Mouse (Mus musculus) stomach, embryonic 15.5 days (tissue): ENCODE measurements around the gene Clk3. TPM values are rescaled to one million over a fixed set of nuclear protein-coding genes. Genes with fewer than 3 reads are reported as not detected.

ENCODE experiments used
- ATAC-seq: fragments of 200-750 bp; cut with Nextera tagmentation; 2 replicates; pipeline ENCODE4 v1.8.0; 2017; ENCODE audit warnings: low read depth, moderate number of reproducible peaks, moderate TSS enrichment; ENCODE audit not compliant: insufficient read depth, low FRiP score
- H3K27ac ChIP-seq: fragments of 300-500 bp; sonication (generic); 2 replicates; pipeline ENCODE4 v1.5.1; 2015; ENCODE audit warnings: mild to moderate bottlenecking, inconsistent platforms
- H3K27me3 ChIP-seq: fragments of 300-500 bp; sonication (generic); replicated peaks from 2 replicates; pipeline ENCODE4 v1.6.1; 2015; ENCODE audit warnings: inconsistent platforms
- H3K36me3 ChIP-seq: fragments of 300-500 bp; sonication (generic); 2 replicates; pipeline ENCODE4 v1.6.1; 2015; ENCODE audit warnings: inconsistent platforms
- H3K4me1 ChIP-seq: fragments of 300-500 bp; sonication (generic); 2 replicates; pipeline ENCODE4 v1.6.1; 2015; ENCODE audit warnings: inconsistent platforms
- H3K4me2 ChIP-seq: fragments of 300-500 bp; sonication (generic); 2 replicates; pipeline ENCODE4 v1.6.1; 2015; ENCODE audit warnings: mild to moderate bottlenecking, inconsistent platforms
- H3K4me3 ChIP-seq: fragments of 300-500 bp; sonication (generic); replicated peaks from 2 replicates; pipeline ENCODE4 v1.5.1; 2015; ENCODE audit warnings: inconsistent platforms
- H3K9ac ChIP-seq: fragments of 300-500 bp; sonication (generic); 2 replicates; pipeline ENCODE4 v1.6.1; 2015; ENCODE audit warnings: inconsistent platforms
- H3K9me3 ChIP-seq: fragments of 300-500 bp; sonication (generic); 2 replicates; pipeline ENCODE4 v1.6.1; 2016; ENCODE audit warnings: inconsistent platforms
- WGBS: fragments of 180-500 bp; shearing (Covaris S2); methylation state at CpG from one replicate; pipeline ENCODE4 v1.1.7; 2015; 5-methylcytosine and 5-hydroxymethylcytosine counted together
- polyA plus RNA-seq: library from polyadenylated mRNA; unstranded; fragments of >200 nt; fragmentation: Nextera tagmentation; extraction: Ambion mirVana; gene quantifications from 2 replicates; pipeline ENCODE4 v1.2.1, GENCODE M21; 2015

Clk3 gene
- polyA plus RNA-seq, 1 experiment from 2014 or later: 69.6 TPM

DNA sequence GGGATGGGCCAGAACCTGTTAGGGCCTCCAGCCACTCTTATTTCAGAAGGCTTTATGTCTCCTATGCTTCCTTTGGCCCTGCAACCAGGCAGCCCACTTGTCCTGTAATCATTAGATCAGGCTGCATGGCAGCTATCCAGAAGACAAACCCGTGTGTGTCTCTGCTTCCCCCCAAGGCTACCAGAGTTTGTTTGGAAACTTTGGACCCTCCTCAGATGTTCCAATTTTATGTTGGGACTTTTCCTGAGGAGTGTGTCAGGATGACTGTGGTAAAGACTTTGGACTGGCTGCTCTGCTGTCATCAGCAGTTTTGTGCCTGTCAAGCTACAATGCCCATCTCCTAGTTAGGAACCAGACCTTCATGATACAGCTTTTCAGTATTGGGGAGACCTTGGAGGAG is 16.8 kb downstream of the Clk3 start:
- no peaks in the 10 kb centered on the region for H3K4me1 ChIP-seq
- H3K4me2 ChIP-seq: no peak overlapping the region
- H3K27me3 ChIP-seq: no peaks in the 10 kb centered on the region
- no peaks in the 10 kb centered on the region for H3K9me3 ChIP-seq
- H3K4me3 ChIP-seq: no peak overlapping the region
- H3K27ac ChIP-seq: no peak overlapping the region
- H3K9ac ChIP-seq: no peak overlapping the region
- peaks cover 60% of the 10 kb centered on the region for H3K36me3 ChIP-seq
- WGBS: 53% methylated on average over 1 of the region's 1 CpGs
- ATAC-seq: no peak

GRCm38 (mm10) chr9:57748137-57748536 is 17.5 kb downstream of the Clk3 start:
- Histone ChIP-seq H3K9me3 (no peaks in the 10 kb centered on the region), H3K27ac (no peak overlapping the region), H3K4me1 (no peaks in the 10 kb centered on the region), H3K9ac (no peak overlapping the region), H3K36me3 (peaks cover 57% of the 10 kb centered on the region), H3K4me3 (no peak overlapping the region), H3K4me2 (no peak overlapping the region), H3K27me3 (no peaks in the 10 kb centered on the region)
- WGBS: 88% methylated on average over 6 of the region's 6 CpGs
- ATAC-seq: no peak

- 65% methylated on average over 1 of the region's 1 CpGs for WGBS
These were observed 18.6 kb downstream of the Clk3 start for GRCm38 (mm10) chr9:57747067-57747466.

GRCm38 (mm10) chr9:57744462-57745091 is 21.1 kb downstream of the Clk3 start:
- Histone ChIP-seq H3K4me2 (no peak overlapping the region), H3K4me3 (no peak overlapping the region), H3K27me3 (no peaks in the 10 kb centered on the region), H3K4me1 (no peaks in the 10 kb centered on the region), H3K9ac (no peak overlapping the region), H3K27ac (no peak overlapping the region), H3K9me3 (no peaks in the 10 kb centered on the region), H3K36me3 (peaks cover 35% of the 10 kb centered on the region)
- WGBS: 72% methylated on average over 3 of the region's 3 CpGs
- ATAC-seq: no peak

More at GRCm38 (mm10) chr9:57747067-57747466, 18.6 kb downstream of the Clk3 start:
- no peaks in the 10 kb centered on the region for H3K4me1 ChIP-seq
- ATAC-seq: no peak
- H3K4me3 ChIP-seq: no peak overlapping the region
- H3K27me3 ChIP-seq: no peaks in the 10 kb centered on the region
- H3K9me3 ChIP-seq: no peaks in the 10 kb centered on the region
- H3K9ac ChIP-seq: no peak overlapping the region
- H3K36me3 ChIP-seq: peaks cover 46% of the 10 kb centered on the region
- no peak overlapping the region for H3K27ac ChIP-seq
- H3K4me2 ChIP-seq: no peak overlapping the region

- Histone ChIP-seq H3K36me3 (peaks cover 13% of the 10 kb centered on the region), H3K9me3 (no peaks in the 10 kb centered on the region), H3K4me1 (no peaks in the 10 kb centered on the region), H3K27me3 (no peaks in the 10 kb centered on the region), H3K9ac (no peak overlapping the region), H3K4me2 (no peak overlapping the region), H3K27ac (no peak overlapping the region), H3K4me3 (no peak overlapping the region)
- WGBS: 94% methylated on average over 5 of the region's 5 CpGs
- no peak for ATAC-seq
These were observed 25.8 kb downstream of the Clk3 start for GRCm38 (mm10) chr9:57739863-57740262.

DNA sequence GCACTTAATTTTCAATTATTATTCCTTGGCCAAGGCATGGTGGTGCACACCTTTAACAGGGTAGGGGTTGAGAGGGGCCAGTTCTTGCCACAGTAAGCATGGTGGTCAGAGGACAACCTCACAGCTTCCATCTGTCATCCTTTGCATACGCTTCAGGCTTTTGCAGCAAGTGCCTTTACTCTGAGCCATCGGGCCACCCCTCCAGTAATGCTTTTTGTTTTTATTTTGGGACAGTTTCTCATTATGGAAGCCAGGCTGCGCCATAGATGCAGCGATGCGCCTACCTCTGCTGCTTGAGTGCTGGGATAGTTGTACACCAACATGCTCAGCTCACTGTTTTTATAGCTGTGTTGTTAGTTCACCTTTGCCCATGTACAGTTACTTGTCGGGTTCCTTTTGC is 32.1 kb downstream of the Clk3 start:
- Histone ChIP-seq H3K9ac (no peak overlapping the region), H3K4me2 (no peak overlapping the region), H3K36me3 (peaks cover 15% of the 10 kb centered on the region), H3K4me3 (no peak overlapping the region), H3K27ac (no peak overlapping the region), H3K4me1 (no peaks in the 10 kb centered on the region), H3K27me3 (no peaks in the 10 kb centered on the region), H3K9me3 (no peaks in the 10 kb centered on the region)
- 97% methylated on average over 6 of the region's 6 CpGs for WGBS
- no peak for ATAC-seq

- H3K4me1 ChIP-seq: no peaks in the 10 kb centered on the region
- H3K9ac ChIP-seq: no peak overlapping the region
- 91% methylated on average over 1 of the region's 1 CpGs for WGBS
- peaks cover 18% of the 10 kb centered on the region for H3K36me3 ChIP-seq
- H3K4me3 ChIP-seq: no peak overlapping the region
- H3K9me3 ChIP-seq: no peaks in the 10 kb centered on the region
- H3K27me3 ChIP-seq: no peaks in the 10 kb centered on the region
- H3K27ac ChIP-seq: no peak overlapping the region
- H3K4me2 ChIP-seq: no peak overlapping the region
- ATAC-seq: no peak
These were observed 37.3 kb downstream of the Clk3 start for GRCm38 (mm10) chr9:57728312-57728711.

- no peak overlapping the region for H3K9ac ChIP-seq
- ATAC-seq: no peak
- no peak overlapping the region for H3K4me2 ChIP-seq
- H3K27me3 ChIP-seq: no peaks in the 10 kb centered on the region
- WGBS: 90% methylated on average over 3 of the region's 3 CpGs
- no peak overlapping the region for H3K27ac ChIP-seq
- H3K9me3 ChIP-seq: no peaks in the 10 kb centered on the region
- H3K4me3 ChIP-seq: no peak overlapping the region
- H3K4me1 ChIP-seq: no peaks in the 10 kb centered on the region
- H3K36me3 ChIP-seq: peaks cover 14% of the 10 kb centered on the region; the same call in 1 of the 2 replicates
These were observed 41.0 kb downstream of the Clk3 start for GRCm38 (mm10) chr9:57724701-57725100.

- Histone ChIP-seq H3K27me3 (no peaks in the 10 kb centered on the region), H3K9me3 (no peaks in the 10 kb centered on the region), H3K9ac (no peak overlapping the region), H3K4me2 (no peak overlapping the region), H3K4me1 (no peaks in the 10 kb centered on the region), H3K4me3 (no peak overlapping the region), H3K27ac (no peak overlapping the region), H3K36me3 (peaks cover 11% of the 10 kb centered on the region; the same call in 1 of the 2 replicates)
- no peak for ATAC-seq
- 80% methylated on average over 5 of the region's 5 CpGs for WGBS
These were observed 41.9 kb downstream of the Clk3 start for GRCm38 (mm10) chr9:57723796-57724195.

DNA sequence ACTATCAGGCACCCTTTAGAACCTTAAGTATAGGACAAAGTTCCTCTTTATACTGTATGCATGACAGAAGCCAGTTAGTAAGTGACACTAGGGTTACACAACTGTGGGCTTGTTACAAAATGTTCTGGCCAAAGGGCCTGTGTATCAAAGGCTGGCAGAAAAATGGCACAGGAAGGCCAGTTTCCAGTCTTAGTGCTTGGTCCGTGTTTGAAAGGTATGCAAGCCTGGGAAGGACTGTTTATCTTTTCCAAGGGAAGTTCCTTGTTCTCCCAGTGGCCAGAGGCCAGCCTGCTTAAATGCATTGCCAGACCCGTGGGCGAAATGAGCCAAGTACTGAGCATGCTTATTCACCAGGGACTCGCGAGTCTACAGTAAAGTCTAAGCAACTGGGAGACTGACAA is 42.3 kb downstream of the Clk3 start:
- no peaks in the 10 kb centered on the region for H3K27me3 ChIP-seq
- no peak overlapping the region for H3K4me3 ChIP-seq
- no peak overlapping the region for H3K9ac ChIP-seq
- H3K4me1 ChIP-seq: no peaks in the 10 kb centered on the region
- no peak for ATAC-seq
- peaks cover 11% of the 10 kb centered on the region; the same call in 1 of the 2 replicates for H3K36me3 ChIP-seq
- no peak overlapping the region for H3K4me2 ChIP-seq
- no peak overlapping the region for H3K27ac ChIP-seq
- H3K9me3 ChIP-seq: no peaks in the 10 kb centered on the region
- 49% methylated on average over 5 of the region's 5 CpGs for WGBS

GRCm38 (mm10) chr9:57722371-57722770 is 43.3 kb downstream of the Clk3 start:
- Histone ChIP-seq H3K27me3 (no peaks in the 10 kb centered on the region), H3K9ac (no peak overlapping the region), H3K36me3 (peaks cover 14% of the 10 kb centered on the region; the same call in 1 of the 2 replicates), H3K4me2 (no peak overlapping the region), H3K4me3 (no peak overlapping the region), H3K4me1 (no peaks in the 10 kb centered on the region), H3K27ac (no peak overlapping the region), H3K9me3 (no peaks in the 10 kb centered on the region)
- 88% methylated on average over 1 of the region's 1 CpGs for WGBS
- ATAC-seq: no peak

GRCm38 (mm10) chr9:57720736-57721135 is 44.9 kb downstream of the Clk3 start:
- H3K27me3 ChIP-seq: no peaks in the 10 kb centered on the region
- ATAC-seq: no peak
- 79% methylated on average over 3 of the region's 3 CpGs for WGBS
- H3K36me3 ChIP-seq: peaks cover 19% of the 10 kb centered on the region
- no peak overlapping the region for H3K4me3 ChIP-seq
- H3K4me2 ChIP-seq: no peak overlapping the region
- H3K9me3 ChIP-seq: no peaks in the 10 kb centered on the region
- no peaks in the 10 kb centered on the region for H3K4me1 ChIP-seq
- H3K9ac ChIP-seq: no peak overlapping the region
- no peak overlapping the region for H3K27ac ChIP-seq

- Histone ChIP-seq H3K4me2 (no peak overlapping the region), H3K36me3 (peaks cover 32% of the 10 kb centered on the region), H3K4me1 (no peaks in the 10 kb centered on the region), H3K9ac (no peak overlapping the region), H3K9me3 (no peaks in the 10 kb centered on the region), H3K4me3 (no peak overlapping the region), H3K27ac (no peak overlapping the region), H3K27me3 (no peaks in the 10 kb centered on the region)
- ATAC-seq: no peak
- 85% methylated on average over 7 of the region's 7 CpGs for WGBS
These were observed 47.3 kb downstream of the Clk3 start for GRCm38 (mm10) chr9:57718408-57718807.
